Mouse (Mus musculus) heart, embryonic 15.5 days (tissue): ENCODE data around the gene Fmnl2. TPM values are rescaled to one million over a fixed set of nuclear protein-coding genes. Genes with fewer than 3 reads are reported as not detected.

ENCODE experiments used
- ATAC-seq: fragments of 200-750 bp; cut with Nextera tagmentation; replicated peaks from 2 replicates; pipeline ENCODE4 v1.8.0; 2017; ENCODE audit warnings: low read depth, moderate TSS enrichment; ENCODE audit not compliant: insufficient number of reproducible peaks, insufficient read depth, low FRiP score
- H3K27ac ChIP-seq: fragments of 300-500 bp; sonication (generic); 2 replicates; pipeline ENCODE4 v1.5.1; 2015; ENCODE audit warnings: mild to moderate bottlenecking, inconsistent platforms
- H3K27me3 ChIP-seq: fragments of 300-500 bp; sonication (generic); 2 replicates; pipeline ENCODE4 v1.6.1; 2015; ENCODE audit warnings: inconsistent platforms
- H3K36me3 ChIP-seq: fragments of 300-500 bp; sonication (generic); 2 replicates; pipeline ENCODE4 v1.6.1; 2015; ENCODE audit warnings: mild to moderate bottlenecking, inconsistent platforms
- H3K4me1 ChIP-seq: fragments of 300-500 bp; sonication (generic); replicated peaks from 2 replicates; pipeline ENCODE4 v1.6.1; 2015; ENCODE audit warnings: inconsistent platforms
- H3K4me2 ChIP-seq: fragments of 300-500 bp; sonication (generic); 2 replicates; pipeline ENCODE4 v1.6.1; 2015; ENCODE audit warnings: inconsistent platforms, mild to moderate bottlenecking, moderate library complexity
- H3K4me3 ChIP-seq: fragments of 300-500 bp; sonication (generic); 2 replicates; pipeline ENCODE4 v1.5.1; 2015; ENCODE audit warnings: mild to moderate bottlenecking, inconsistent platforms
- H3K9ac ChIP-seq: fragments of 300-500 bp; sonication (generic); 2 replicates; pipeline ENCODE4 v1.6.1; 2015; ENCODE audit warnings: mild to moderate bottlenecking, inconsistent platforms
- H3K9me3 ChIP-seq: fragments of 300-500 bp; sonication (generic); replicated peaks from 2 replicates; pipeline ENCODE4 v1.6.1; 2016; ENCODE audit warnings: inconsistent platforms
- WGBS: fragments of 180-500 bp; shearing (Covaris S2); methylation state at CpG from one replicate; pipeline ENCODE4 v1.1.7; 2015; ENCODE audit warnings: mixed read lengths; 5-methylcytosine and 5-hydroxymethylcytosine counted together
- polyA plus RNA-seq: library from polyadenylated mRNA; unstranded; fragments of >200 nt; fragmentation: Nextera tagmentation; extraction: Ambion mirVana; gene quantifications from 2 replicates; pipeline ENCODE4 v1.2.1, GENCODE M21; 2015

The Fmnl2 gene
- polyA plus RNA-seq, 1 experiment from 2014 or later, result 1.0 TPM

DNA sequence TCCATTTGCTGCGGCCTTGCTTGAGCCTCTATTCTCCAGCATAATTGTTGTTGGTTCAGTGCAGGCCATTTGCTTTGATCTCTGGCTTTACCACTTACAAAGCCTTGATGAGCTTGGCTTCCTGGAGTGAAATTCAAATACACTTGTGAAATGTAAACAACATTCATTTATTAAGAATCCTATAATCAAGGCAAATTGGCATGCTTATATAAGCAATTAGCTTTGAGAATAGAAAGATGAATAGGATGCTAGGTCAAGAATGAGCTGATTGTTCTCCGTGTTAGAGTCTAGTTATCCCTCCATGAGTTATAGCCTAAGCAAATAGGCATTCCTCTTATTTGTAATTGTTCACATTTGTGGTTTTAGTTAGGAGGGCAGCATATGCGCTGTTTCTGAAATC is 8.5 kb downstream of the Fmnl2 start:
- no peak overlapping the region for H3K27ac ChIP-seq
- WGBS, result 89% methylated on average over 3 of the region's 3 CpGs
- H3K4me1 ChIP-seq, result no peaks in the 10 kb centered on the region
- H3K9me3 ChIP-seq, result no peaks in the 10 kb centered on the region
- H3K9ac ChIP-seq, result no peak overlapping the region
- no peaks in the 10 kb centered on the region for H3K27me3 ChIP-seq
- H3K4me3 ChIP-seq, result no peak overlapping the region
- no peaks in the 10 kb centered on the region for H3K36me3 ChIP-seq
- H3K4me2 ChIP-seq, result no peak overlapping the region
- no peak for ATAC-seq

GRCm38 (mm10) chr2:52867781-52868180 is 10.1 kb downstream of the Fmnl2 start:
- H3K27me3 ChIP-seq, result no peaks in the 10 kb centered on the region
- H3K36me3 ChIP-seq, result no peaks in the 10 kb centered on the region
- H3K4me3 ChIP-seq, result no peak overlapping the region
- no peaks in the 10 kb centered on the region for H3K9me3 ChIP-seq
- no peaks in the 10 kb centered on the region; the same call in 1 of the 2 replicates for H3K4me1 ChIP-seq
- no peak overlapping the region for H3K4me2 ChIP-seq
- H3K9ac ChIP-seq, result no peak overlapping the region
- no peak for ATAC-seq
- no peak overlapping the region for H3K27ac ChIP-seq
- WGBS, result 80% methylated on average over 9 of the region's 9 CpGs

GRCm38 (mm10) chr2:52868181-52868580 is 10.5 kb downstream of the Fmnl2 start:
- Histone ChIP-seq H3K36me3 (no peaks in the 10 kb centered on the region), H3K27me3 (no peaks in the 10 kb centered on the region), H3K27ac (no peak overlapping the region), H3K9me3 (no peaks in the 10 kb centered on the region), H3K4me1 (no peaks in the 10 kb centered on the region; the same call in 1 of the 2 replicates), H3K9ac (no peak overlapping the region), H3K4me2 (no peak overlapping the region), H3K4me3 (no peak overlapping the region)
- WGBS, result 59% methylated on average over 5 of the region's 5 CpGs
- no peak for ATAC-seq

GRCm38 (mm10) chr2:52872636-52873035 is 15.0 kb downstream of the Fmnl2 start:
- no peak for ATAC-seq
- Histone ChIP-seq H3K4me3 (no peak overlapping the region), H3K27me3 (no peaks in the 10 kb centered on the region), H3K4me1 (no peaks in the 10 kb centered on the region; the same call in 1 of the 2 replicates), H3K9me3 (no peaks in the 10 kb centered on the region), H3K9ac (no peak overlapping the region), H3K4me2 (no peak overlapping the region), H3K27ac (no peak overlapping the region), H3K36me3 (no peaks in the 10 kb centered on the region)
- 53% methylated on average over 5 of the region's 5 CpGs for WGBS

DNA sequence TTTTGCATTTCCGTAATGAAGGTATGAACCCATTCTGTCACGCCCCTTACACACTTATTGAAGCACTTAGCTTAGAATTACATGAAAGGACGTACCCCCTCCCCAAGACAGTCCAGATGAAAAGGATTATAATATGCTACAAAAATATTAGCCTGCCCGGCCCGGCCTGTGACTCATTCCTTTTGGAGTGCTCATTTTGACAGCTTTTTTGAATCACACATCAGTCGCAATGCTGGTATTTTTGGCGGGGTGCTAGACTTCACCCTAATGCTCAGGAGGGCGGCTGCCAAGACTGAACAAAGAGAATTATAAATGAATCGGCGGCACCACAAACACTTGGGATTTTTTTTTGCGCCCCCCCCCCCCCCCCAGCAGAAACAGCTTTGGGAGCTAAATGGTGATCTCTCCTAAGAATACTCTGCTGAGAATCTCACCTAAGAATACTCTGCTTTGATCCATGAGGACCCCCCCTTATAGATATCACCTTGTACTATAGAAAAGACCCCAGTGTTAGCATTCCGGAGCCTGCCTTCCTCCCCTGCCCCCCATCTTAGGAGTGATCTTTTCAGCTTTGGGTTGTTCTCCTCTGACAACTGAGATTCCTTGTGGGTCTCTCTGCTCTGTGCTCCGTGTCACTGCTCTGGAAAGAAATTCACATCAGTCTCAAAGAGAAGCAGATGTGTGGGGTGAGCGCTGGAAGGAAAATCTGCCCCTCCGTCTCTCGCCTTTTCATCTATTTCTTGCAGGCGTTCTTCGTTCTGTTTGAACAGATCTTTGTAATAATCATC is 15.8 kb downstream of the Fmnl2 start:
- Histone ChIP-seq H3K27me3 (no peaks in the 10 kb centered on the region), H3K27ac (no peak overlapping the region), H3K9me3 (no peaks in the 10 kb centered on the region), H3K36me3 (no peaks in the 10 kb centered on the region), H3K4me3 (no peak overlapping the region), H3K4me2 (0 out of 2 replicates have a peak overlapping the region, but pooled peaks have one; percentile 13), H3K4me1 (no peaks in the 10 kb centered on the region; the same call in 1 of the 2 replicates), H3K9ac (no peak overlapping the region)
- WGBS, result 52% methylated on average over 18 of the region's 18 CpGs
- no peak for ATAC-seq

- H3K27ac ChIP-seq, result no peak overlapping the region
- H3K27me3 ChIP-seq, result no peaks in the 10 kb centered on the region
- H3K36me3 ChIP-seq, result no peaks in the 10 kb centered on the region
- H3K9me3 ChIP-seq, result no peaks in the 10 kb centered on the region
- H3K4me2 ChIP-seq, result no peak overlapping the region
- H3K9ac ChIP-seq, result no peak overlapping the region
- H3K4me3 ChIP-seq, result no peak overlapping the region
- H3K4me1 ChIP-seq, result no peaks in the 10 kb centered on the region; the same call in 1 of the 2 replicates
- no peak for ATAC-seq
These were observed 17.1 kb downstream of the Fmnl2 start for GRCm38 (mm10) chr2:52874721-52875120.

DNA sequence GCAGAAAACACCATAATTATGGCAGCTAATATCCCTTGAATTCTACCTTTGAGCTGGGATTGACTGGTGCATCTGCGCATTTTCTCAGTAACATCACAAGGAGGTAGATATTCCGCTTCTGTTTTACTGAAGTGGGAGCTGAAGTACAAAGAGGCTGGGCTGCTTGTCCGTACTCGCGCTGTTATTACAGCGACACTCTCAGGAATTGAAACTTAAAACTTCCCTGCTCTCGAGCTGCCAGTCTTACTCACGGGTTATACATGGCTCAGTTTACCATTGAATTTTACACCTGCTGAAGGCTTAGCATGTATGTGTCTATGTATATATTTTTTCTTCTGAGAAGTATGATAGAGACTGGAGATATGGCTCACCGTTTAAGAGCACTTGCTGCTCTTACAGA is 18.1 kb downstream of the Fmnl2 start:
- no peak overlapping the region for H3K4me3 ChIP-seq
- no peak overlapping the region for H3K4me2 ChIP-seq
- H3K9ac ChIP-seq, result no peak overlapping the region
- H3K9me3 ChIP-seq, result no peaks in the 10 kb centered on the region
- ATAC-seq, result no peak
- no peaks in the 10 kb centered on the region for H3K27me3 ChIP-seq
- WGBS, result 75% methylated on average over 9 of the region's 9 CpGs
- H3K36me3 ChIP-seq, result no peaks in the 10 kb centered on the region
- no peaks in the 10 kb centered on the region; the same call in 1 of the 2 replicates for H3K4me1 ChIP-seq
- H3K27ac ChIP-seq, result no peak overlapping the region

GRCm38 (mm10) chr2:52883401-52883800 is 25.7 kb downstream of the Fmnl2 start:
- H3K9ac ChIP-seq, result no peak overlapping the region
- H3K4me3 ChIP-seq, result no peak overlapping the region
- no peaks in the 10 kb centered on the region for H3K4me1 ChIP-seq
- whole genome bisulfite sequencing, result 82% methylated on average over 2 of the region's 2 CpGs
- H3K27me3 ChIP-seq, result no peaks in the 10 kb centered on the region
- no peaks in the 10 kb centered on the region for H3K36me3 ChIP-seq
- no peaks in the 10 kb centered on the region for H3K9me3 ChIP-seq
- no peak for ATAC-seq
- H3K27ac ChIP-seq, result no peak overlapping the region
- H3K4me2 ChIP-seq, result no peak overlapping the region

- 62% methylated on average over 4 of the region's 4 CpGs for WGBS
These were observed 26.4 kb downstream of the Fmnl2 start for GRCm38 (mm10) chr2:52884082-52884481.

DNA sequence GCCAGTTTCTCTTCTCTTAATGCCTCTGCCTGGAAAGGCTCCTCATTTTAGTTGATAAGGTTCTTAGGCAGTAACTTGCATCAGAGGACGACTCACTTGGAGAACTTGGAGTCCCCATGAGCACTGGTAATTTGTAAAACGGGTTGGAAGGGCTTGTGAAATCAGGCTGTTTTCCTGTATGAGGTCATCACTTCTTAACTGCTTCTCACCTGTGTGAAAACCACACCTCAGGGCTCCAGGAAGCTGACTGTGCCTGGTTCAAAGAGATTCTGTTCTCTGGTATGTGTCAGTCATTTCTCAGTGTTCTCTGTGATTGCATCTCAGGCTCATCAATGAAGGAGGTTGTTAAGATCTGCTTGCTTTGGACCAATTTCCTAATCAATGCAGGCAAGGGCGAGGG is 27.4 kb downstream of the Fmnl2 start:
- 51% methylated on average over 3 of the region's 3 CpGs for WGBS
- no peak overlapping the region for H3K9ac ChIP-seq
- H3K27me3 ChIP-seq, result no peaks in the 10 kb centered on the region
- no peaks in the 10 kb centered on the region for H3K9me3 ChIP-seq
- no peak for ATAC-seq
- H3K36me3 ChIP-seq, result no peaks in the 10 kb centered on the region
- no peak overlapping the region for H3K27ac ChIP-seq
- H3K4me1 ChIP-seq, result no peaks in the 10 kb centered on the region
- H3K4me3 ChIP-seq, result no peak overlapping the region
- H3K4me2 ChIP-seq, result no peak overlapping the region

More at GRCm38 (mm10) chr2:52884082-52884481, 26.4 kb downstream of the Fmnl2 start:
- ATAC-seq, result no peak
- Histone ChIP-seq H3K9me3 (no peaks in the 10 kb centered on the region), H3K9ac (no peak overlapping the region), H3K27ac (no peak overlapping the region), H3K36me3 (no peaks in the 10 kb centered on the region), H3K4me1 (no peaks in the 10 kb centered on the region), H3K4me2 (no peak overlapping the region), H3K4me3 (no peak overlapping the region), H3K27me3 (no peaks in the 10 kb centered on the region)

DNA sequence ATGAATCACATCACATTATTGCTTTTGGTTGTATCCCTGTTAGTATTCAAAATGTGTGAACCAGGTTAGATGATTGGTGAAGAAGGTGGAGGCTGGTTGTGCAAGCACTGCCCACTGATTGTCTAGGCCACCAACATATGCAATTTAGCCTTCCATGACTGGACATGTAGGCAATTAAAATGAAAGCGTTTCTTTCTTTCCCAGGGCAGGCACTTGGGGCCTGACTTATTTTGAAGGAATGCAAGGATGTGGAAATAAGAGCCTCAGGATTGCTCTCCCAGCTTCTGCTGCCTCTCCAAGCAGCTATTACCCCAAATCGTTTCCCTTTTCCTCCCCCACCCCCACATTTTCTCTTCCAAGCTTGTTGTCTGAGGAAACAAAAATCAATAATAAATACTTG is 29.6 kb downstream of the Fmnl2 start:
- Histone ChIP-seq H3K9me3 (no peaks in the 10 kb centered on the region), H3K4me1 (no peaks in the 10 kb centered on the region), H3K27me3 (no peaks in the 10 kb centered on the region), H3K9ac (no peak overlapping the region), H3K27ac (no peak overlapping the region), H3K36me3 (no peaks in the 10 kb centered on the region), H3K4me2 (no peak overlapping the region), H3K4me3 (no peak overlapping the region)
- 60% methylated on average over 2 of the region's 2 CpGs for WGBS
- ATAC-seq, result no peak

GRCm38 (mm10) chr2:52891115-52891514 is 33.5 kb downstream of the Fmnl2 start:
- Histone ChIP-seq H3K4me1 (peaks cover 9% of the 10 kb centered on the region), H3K4me2 (no peak overlapping the region), H3K9ac (no peak overlapping the region), H3K27ac (no peak overlapping the region), H3K27me3 (no peaks in the 10 kb centered on the region), H3K4me3 (no peak overlapping the region), H3K9me3 (no peaks in the 10 kb centered on the region), H3K36me3 (no peaks in the 10 kb centered on the region)
- 72% methylated on average over 8 of the region's 8 CpGs for WGBS
- no peak for ATAC-seq
